Mouse (Mus musculus): ENCODE data around the gene Polr3a. TPM values are rescaled to one million over a fixed set of nuclear protein-coding genes. Genes with fewer than 3 reads are reported as not detected.
A peak's percentile ranks its signal among the peaks of the same experiment; 100 is the strongest.
"Not testable (repeated sequence)": the region's sequence is repeated elsewhere in the genome, so short reads cannot be mapped to it uniquely, and the experiment has no call there.

Gene Polr3a
- polyA plus RNA-seq, 1 experiment from 2014 or later, result 23.8 TPM

GRCm38 (mm10) chr14:24498561-24499255 lies 11.8 kb upstream of the Polr3a start:
- no peak overlapping the region for H3K27ac ChIP-seq (ENCODE audit: low read length)
- peaks cover 28% of the 10 kb centered on the region for H3K36me3 ChIP-seq (ENCODE audit: control insufficient read depth, insufficient read depth)

GRCm38 (mm10) chr14:24497443-24497842 lies 10.6 kb upstream of the Polr3a start:
- ATAC-seq, result no peak
- Histone ChIP-seq H3K4me1 (replicated peaks; ENCODE audit: control insufficient read depth, insufficient read depth, low read length) (peaks cover 37% of the 10 kb centered on the region), H3K4me2 (ENCODE audit: low read length) (no peak overlapping the region), H3K9ac (replicated peaks; ENCODE audit: low read depth, low read length) (no peak overlapping the region), H3K36me3 (ENCODE audit: control insufficient read depth, insufficient read depth) (peaks cover 34% of the 10 kb centered on the region), H3K27ac (ENCODE audit: low read length) (no peak overlapping the region), H3K9me3 (ENCODE audit: control insufficient read depth, low read length) (no peaks in the 10 kb centered on the region), H3K4me3 (replicated peaks; ENCODE audit: low read length) (no peak overlapping the region), H3K27me3 (replicated peaks; ENCODE audit: control insufficient read depth, insufficient read depth, low read length) (no peaks in the 10 kb centered on the region)
- 100% methylated on average over 1 of the region's 1 CpGs for WGBS

More at GRCm38 (mm10) chr14:24498561-24499255, 11.8 kb upstream of the Polr3a start:
- H3K9me3 ChIP-seq (ENCODE audit: control insufficient read depth, low read length), result no peaks in the 10 kb centered on the region
- no peaks in the 10 kb centered on the region for H3K27me3 ChIP-seq (replicated peaks; ENCODE audit: control insufficient read depth, insufficient read depth, low read length)
- no peak overlapping the region for H3K9ac ChIP-seq (replicated peaks; ENCODE audit: low read depth, low read length)
- peaks cover 25% of the 10 kb centered on the region for H3K4me1 ChIP-seq (replicated peaks; ENCODE audit: control insufficient read depth, insufficient read depth, low read length)
- 75% methylated on average over 5 of the region's 5 CpGs for WGBS
- no peak for ATAC-seq
- H3K4me2 ChIP-seq (ENCODE audit: low read length), result no peak overlapping the region
- H3K4me3 ChIP-seq (replicated peaks; ENCODE audit: low read length), result no peak overlapping the region

GRCm38 (mm10) chr14:24496507-24496906 lies 9.6 kb upstream of the Polr3a start:
- Histone ChIP-seq H3K9ac (replicated peaks; ENCODE audit: low read depth, low read length) (no peak overlapping the region), H3K36me3 (ENCODE audit: control insufficient read depth, insufficient read depth) (peaks cover 34% of the 10 kb centered on the region), H3K4me1 (replicated peaks; ENCODE audit: control insufficient read depth, insufficient read depth, low read length) (peaks cover 47% of the 10 kb centered on the region), H3K27me3 (replicated peaks; ENCODE audit: control insufficient read depth, insufficient read depth, low read length) (no peaks in the 10 kb centered on the region), H3K4me2 (ENCODE audit: low read length) (no peak overlapping the region), H3K4me3 (replicated peaks; ENCODE audit: low read length) (no peak overlapping the region), H3K27ac (ENCODE audit: low read length) (no peak overlapping the region), H3K9me3 (ENCODE audit: control insufficient read depth, low read length) (no peaks in the 10 kb centered on the region)
- no peak for ATAC-seq
- 88% methylated on average over 1 of the region's 1 CpGs for WGBS

GRCm38 (mm10) chr14:24493256-24493655 lies 6.4 kb upstream of the Polr3a start:
- Histone ChIP-seq H3K27me3 (replicated peaks; ENCODE audit: control insufficient read depth, insufficient read depth, low read length) (no peaks in the 10 kb centered on the region), H3K27ac (ENCODE audit: low read length) (no peak overlapping the region), H3K9me3 (ENCODE audit: control insufficient read depth, low read length) (no peaks in the 10 kb centered on the region), H3K9ac (replicated peaks; ENCODE audit: low read depth, low read length) (no peak overlapping the region), H3K36me3 (ENCODE audit: control insufficient read depth, insufficient read depth) (peaks cover 34% of the 10 kb centered on the region), H3K4me1 (replicated peaks; ENCODE audit: control insufficient read depth, insufficient read depth, low read length) (peaks cover 38% of the 10 kb centered on the region), H3K4me3 (replicated peaks; ENCODE audit: low read length) (no peak overlapping the region), H3K4me2 (ENCODE audit: low read length) (no peak overlapping the region)
- no peak for ATAC-seq
- WGBS, result 77% methylated on average over 9 of the region's 9 CpGs

GRCm38 (mm10) chr14:24491266-24491981 lies 4.6 kb upstream of the Polr3a start:
- Histone ChIP-seq H3K4me1 (replicated peaks; ENCODE audit: control insufficient read depth, insufficient read depth, low read length) (peaks cover 38% of the 10 kb centered on the region), H3K4me3 (replicated peaks; ENCODE audit: low read length) (peak overlapping the region; percentile 59), H3K27ac (ENCODE audit: low read length) (peak overlapping the region; percentile 46), H3K36me3 (ENCODE audit: control insufficient read depth, insufficient read depth) (peaks cover 19% of the 10 kb centered on the region), H3K4me2 (ENCODE audit: low read length) (peak overlapping the region; percentile 83), H3K9ac (replicated peaks; ENCODE audit: low read depth, low read length) (peak overlapping the region; percentile 96), H3K27me3 (replicated peaks; ENCODE audit: control insufficient read depth, insufficient read depth, low read length) (no peaks in the 10 kb centered on the region), H3K9me3 (ENCODE audit: control insufficient read depth, low read length) (no peaks in the 10 kb centered on the region)
- WGBS, result 6% methylated on average over 11 of the region's 11 CpGs
- ATAC-seq, result peak; percentile 6; the same call in 1 of the 2 replicates

GRCm38 (mm10) chr14:24490468-24491265 lies 3.8 kb upstream of the Polr3a start:
- Histone ChIP-seq H3K9ac (replicated peaks; ENCODE audit: low read depth, low read length) (peak overlapping the region; percentile 96), H3K27me3 (replicated peaks; ENCODE audit: control insufficient read depth, insufficient read depth, low read length) (no peaks in the 10 kb centered on the region), H3K4me2 (ENCODE audit: low read length) (peak overlapping the region; percentile 83), H3K27ac (ENCODE audit: low read length) (peak overlapping the region; percentile 46), H3K9me3 (ENCODE audit: control insufficient read depth, low read length) (no peaks in the 10 kb centered on the region), H3K36me3 (ENCODE audit: control insufficient read depth, insufficient read depth) (peaks cover 15% of the 10 kb centered on the region), H3K4me3 (replicated peaks; ENCODE audit: low read length) (peak overlapping the region; percentile 59), H3K4me1 (replicated peaks; ENCODE audit: control insufficient read depth, insufficient read depth, low read length) (peaks cover 46% of the 10 kb centered on the region)
- under 1% methylated on average over 64 of the region's 64 CpGs for WGBS
- ATAC-seq, result peak; percentile 94

GRCm38 (mm10) chr14:24489772-24490171 lies 2.9 kb upstream of the Polr3a start:
- H3K4me2 ChIP-seq (ENCODE audit: low read length); ATAC-seq; H3K9me3 ChIP-seq (ENCODE audit: control insufficient read depth, low read length): not testable (repeated sequence)

GRCm38 (mm10) chr14:24486241-24486767 lies 554 bp downstream of the Polr3a start:
- H3K9ac ChIP-seq (replicated peaks; ENCODE audit: low read depth, low read length), result peak overlapping the region; percentile 63
- ATAC-seq, result no peak
- H3K4me1 ChIP-seq (replicated peaks; ENCODE audit: control insufficient read depth, insufficient read depth, low read length), result peaks cover 12% of the 10 kb centered on the region
- H3K4me3 ChIP-seq (replicated peaks; ENCODE audit: low read length), result peak overlapping the region; percentile 58
- H3K27ac ChIP-seq (ENCODE audit: low read length), result no peak overlapping the region
- no peaks in the 10 kb centered on the region for H3K27me3 ChIP-seq (replicated peaks; ENCODE audit: control insufficient read depth, insufficient read depth, low read length)
- 5% methylated on average over 13 of the region's 13 CpGs for WGBS
- H3K36me3 ChIP-seq (ENCODE audit: control insufficient read depth, insufficient read depth), result peaks cover 8% of the 10 kb centered on the region
- H3K4me2 ChIP-seq (ENCODE audit: low read length), result peak overlapping the region; percentile 77
- H3K9me3 ChIP-seq (ENCODE audit: control insufficient read depth, low read length), result no peaks in the 10 kb centered on the region

More at GRCm38 (mm10) chr14:24489772-24490171, 2.9 kb upstream of the Polr3a start:
- 87% methylated on average over 7 of the region's 7 CpGs for WGBS
- H3K27ac ChIP-seq (ENCODE audit: low read length); H3K9ac ChIP-seq (replicated peaks; ENCODE audit: low read depth, low read length); H3K4me3 ChIP-seq (replicated peaks; ENCODE audit: low read length); H3K27me3 ChIP-seq (replicated peaks; ENCODE audit: control insufficient read depth, insufficient read depth, low read length): not testable (repeated sequence)
- peaks cover 14% of the 10 kb centered on the region for H3K36me3 ChIP-seq (ENCODE audit: control insufficient read depth, insufficient read depth)
- peaks cover 45% of the 10 kb centered on the region for H3K4me1 ChIP-seq (replicated peaks; ENCODE audit: control insufficient read depth, insufficient read depth, low read length)

GRCm38 (mm10) chr14:24468806-24469205 lies 18.1 kb downstream of the Polr3a start:
- H3K36me3 ChIP-seq (ENCODE audit: control insufficient read depth, insufficient read depth), result peaks cover 60% of the 10 kb centered on the region
- no peak overlapping the region for H3K4me2 ChIP-seq (ENCODE audit: low read length)
- H3K27ac ChIP-seq (ENCODE audit: low read length), result no peak overlapping the region
- no peaks in the 10 kb centered on the region for H3K27me3 ChIP-seq (replicated peaks; ENCODE audit: control insufficient read depth, insufficient read depth, low read length)
- ATAC-seq, result no peak
- H3K4me3 ChIP-seq (replicated peaks; ENCODE audit: low read length), result no peak overlapping the region
- WGBS, result 84% methylated on average over 6 of the region's 6 CpGs
- no peaks in the 10 kb centered on the region for H3K9me3 ChIP-seq (ENCODE audit: control insufficient read depth, low read length)
- no peaks in the 10 kb centered on the region for H3K4me1 ChIP-seq (replicated peaks; ENCODE audit: control insufficient read depth, insufficient read depth, low read length)
- H3K9ac ChIP-seq (replicated peaks; ENCODE audit: low read depth, low read length), result no peak overlapping the region
